Comparison of ENCODE assay signal across 27 mouse cellular contexts in genomic region chr12:86724300-86724699, GRCm38 (mm10). TPM values are rescaled to one million over a fixed set of nuclear protein-coding genes. Genes with fewer than 3 reads are reported as not detected.
DNase-seq lines count a peak whose midpoint lies in the region; ATAC-seq and TF ChIP-seq lines count a peak whose summit lies in the region.
"Had no signal": no experiment of that assay in that cellular context is flagged by ENCODE, and none has a peak within 500 bp of the region (broad histone marks: within the 10 kb centered on the region; RNA-seq: fewer than 3 reads in every experiment).

No protein-coding gene starts in this region.

- no peaks in the 10 kb centered on the region for H3K27me3 ChIP-seq in forebrain, embryonic 14.5 days (replicated peaks; ENCODE audit: control insufficient read depth, insufficient read depth, low read length)
- H3K27me3 ChIP-seq in forebrain, embryonic 10.5 days (ENCODE audit: poor library complexity, severe bottlenecking), result 0 out of 2 replicates have a peak, but pooled peaks cover 4% of the 10 kb centered on the region
- no peaks in the 10 kb centered on the region for H3K27me3 ChIP-seq in heart, embryonic 15.5 days
- H3K27me3 ChIP-seq in heart, embryonic 10.5 days (ENCODE audit: insufficient read depth, poor library complexity, severe bottlenecking), result no peaks in the 10 kb centered on the region
- H3K27me3 ChIP-seq in thymus, adult 2 months (ENCODE audit: control insufficient read depth, insufficient read depth, low read length), result no peaks in the 10 kb centered on the region
- H3K27me3 ChIP-seq: neural tube, embryonic 12.5 days; Patski had no signal

- DNase-seq in forebrain, embryonic 14.5 days (ENCODE audit: low spot score), result peak; percentile 49
- DNase-seq in forebrain, embryonic 10.5 days (ENCODE audit: extremely low spot score, low spot score), result no peak
- no peak for DNase-seq in heart, embryonic 10.5 days (ENCODE audit: low spot score)
- peak; percentile 30 for DNase-seq in thymus, postnatal 14 days
- no peak for DNase-seq in thymus, adult 2 months
- no peak for DNase-seq in kidney, adult 9 months
- DNase-seq: adrenal gland, postnatal 36 days; B cell, adult 2 months; gastrocnemius, postnatal 25 days; heart, postnatal 14 days; kidney, adult 18-20 months; layer of hippocampus, postnatal 36 days; lung, postnatal 4 days; midbrain, embryonic 14.5 days; right cerebral cortex, postnatal 14 days had no signal

- no peak overlapping the region for H3K27ac ChIP-seq in forebrain, embryonic 14.5 days (ENCODE audit: low read depth, low read length)
- no peak overlapping the region for H3K27ac ChIP-seq in forebrain, embryonic 10.5 days
- H3K27ac ChIP-seq in heart, embryonic 15.5 days, result no peak overlapping the region
- H3K27ac ChIP-seq in heart, embryonic 10.5 days, result no peak overlapping the region
- H3K27ac ChIP-seq in thymus, adult 2 months (ENCODE audit: control insufficient read depth, insufficient read depth, low read length), result no peak overlapping the region
- H3K27ac ChIP-seq: hindbrain, embryonic 14.5 days; kidney, postnatal 0 days; neural tube, embryonic 12.5 days had no signal

- H3K36me3 ChIP-seq in forebrain, embryonic 14.5 days (ENCODE audit: control insufficient read depth, insufficient read depth, low read length), result no peaks in the 10 kb centered on the region
- H3K36me3 ChIP-seq in forebrain, embryonic 10.5 days (replicated peaks), result peaks cover 11% of the 10 kb centered on the region; the same call in 1 of the 2 replicates
- no peaks in the 10 kb centered on the region for H3K36me3 ChIP-seq in heart, embryonic 15.5 days
- H3K36me3 ChIP-seq in heart, embryonic 10.5 days, result no peaks in the 10 kb centered on the region; the same call in 1 of the 2 replicates
- no peaks in the 10 kb centered on the region for H3K36me3 ChIP-seq in thymus, adult 2 months (ENCODE audit: control insufficient read depth, insufficient read depth, low read length)

- no peaks in the 10 kb centered on the region for H3K9me3 ChIP-seq in forebrain, embryonic 14.5 days (replicated peaks; ENCODE audit: control insufficient read depth, low read length)
- H3K9me3 ChIP-seq in forebrain, embryonic 10.5 days, result no peaks in the 10 kb centered on the region
- no peaks in the 10 kb centered on the region for H3K9me3 ChIP-seq in heart, embryonic 15.5 days (replicated peaks)
- H3K9me3 ChIP-seq in heart, embryonic 10.5 days, result no peaks in the 10 kb centered on the region
- H3K9me3 ChIP-seq: G1E; neural tube, embryonic 12.5 days had no signal

- ATAC-seq in forebrain, embryonic 14.5 days, result no peak
- ATAC-seq in heart, embryonic 15.5 days (replicated peaks; ENCODE audit: insufficient number of reproducible peaks, insufficient read depth, low FRiP score, low read depth), result no peak
- ATAC-seq: inflammation-experienced regulatory T-cells, adult 6 months; Patski had no signal

- TF ChIP-seq CTCF in thymus, adult 2 months (IDR thresholded peaks at IDR 0.05; ENCODE audit: borderline replicate concordance, control insufficient read depth, extremely low read depth, insufficient read depth, low read length, poor library complexity), result no peak

- WGBS in forebrain, embryonic 14.5 days, result 69% methylated on average over 2 of the region's 2 CpGs
- WGBS in forebrain, embryonic 10.5 days, result 84% methylated on average over 2 of the region's 2 CpGs
- 45% methylated on average over 2 of the region's 2 CpGs for WGBS in heart, embryonic 15.5 days
- WGBS in heart, embryonic 10.5 days, result 49% methylated on average over 2 of the region's 2 CpGs
- WGBS in thymus, adult 2 months, result 82% methylated on average over 2 of the region's 2 CpGs

- H3K4me2 ChIP-seq in forebrain, embryonic 14.5 days (ENCODE audit: low read length), result no peak overlapping the region
- 0 out of 2 replicates have a peak overlapping the region, but pooled peaks have one; percentile 96 for H3K4me2 ChIP-seq in heart, embryonic 15.5 days

- TF ChIP-seq POLR2A in thymus, adult 2 months (IDR thresholded peaks at IDR 0.05; ENCODE audit: control insufficient read depth, extremely low read depth, insufficient read depth, low read length, poor library complexity), result no peak

- no peaks in the 10 kb centered on the region for H3K4me1 ChIP-seq in forebrain, embryonic 14.5 days (ENCODE audit: control insufficient read depth, insufficient read depth, low read length)
- H3K4me1 ChIP-seq in forebrain, embryonic 10.5 days, result peaks cover 22% of the 10 kb centered on the region; the same call in 1 of the 2 replicates
- peaks cover 30% of the 10 kb centered on the region for H3K4me1 ChIP-seq in heart, embryonic 15.5 days (replicated peaks)
- H3K4me1 ChIP-seq in heart, embryonic 10.5 days, result peaks cover 37% of the 10 kb centered on the region
- H3K4me1 ChIP-seq in thymus, adult 2 months (replicated peaks; ENCODE audit: control insufficient read depth, insufficient read depth, low read length), result no peaks in the 10 kb centered on the region; the same call in 1 of the 2 replicates

- no peak overlapping the region for H3K4me3 ChIP-seq in forebrain, embryonic 14.5 days (ENCODE audit: low read depth, low read length)
- H3K4me3 ChIP-seq in forebrain, embryonic 10.5 days, result no peak overlapping the region
- no peak overlapping the region for H3K4me3 ChIP-seq in heart, embryonic 15.5 days
- H3K4me3 ChIP-seq in heart, embryonic 10.5 days, result no peak overlapping the region
- H3K4me3 ChIP-seq in thymus, adult 2 months (ENCODE audit: control insufficient read depth, insufficient read depth, low read length), result no peak overlapping the region
- H3K4me3 ChIP-seq: neural tube, embryonic 12.5 days had no signal

- H3K9ac ChIP-seq in forebrain, embryonic 14.5 days (ENCODE audit: low read length), result no peak overlapping the region
- H3K9ac ChIP-seq in heart, embryonic 15.5 days, result no peak overlapping the region
- H3K9ac ChIP-seq: hindbrain, embryonic 14.5 days; neural tube, embryonic 12.5 days had no signal

RNA-seq across cellular contexts. Expression of gene Angel1, which starts 2.0 kb away (rescaled TPM):
- polyA plus RNA-seq in forebrain, embryonic 14.5 days (2014; fragmentation: Nextera tagmentation; extraction: Ambion mirVana), result 7.6 and 9.1 TPM in 2 replicates
- polyA plus RNA-seq in forebrain, embryonic 10.5 days (2016; fragmentation: Nextera tagmentation; extraction: Ambion mirVana), result 15.2 and 15.8 TPM in 2 replicates
- 7.2 and 9.0 TPM in 2 replicates for polyA plus RNA-seq in heart, embryonic 15.5 days (2015; fragmentation: Nextera tagmentation; extraction: Ambion mirVana)
- polyA plus RNA-seq in heart, embryonic 10.5 days (2016; fragmentation: Nextera tagmentation; extraction: Ambion mirVana), result 11.4 and 12.1 TPM in 2 replicates
- 6.7 and 8.4 TPM in 2 replicates for polyA plus RNA-seq in thymus, adult 2 months (2012; rRNA removed)

RNA-seq across cellular contexts. Expression of gene Lrrc74a, which starts 9.9 kb away (rescaled TPM):
- polyA plus RNA-seq in forebrain, embryonic 14.5 days (2014; fragmentation: Nextera tagmentation; extraction: Ambion mirVana), result not detected in 2 replicates
- not detected in 2 replicates for polyA plus RNA-seq in forebrain, embryonic 10.5 days (2016; fragmentation: Nextera tagmentation; extraction: Ambion mirVana)
- polyA plus RNA-seq in heart, embryonic 15.5 days (2015; fragmentation: Nextera tagmentation; extraction: Ambion mirVana), result not detected in 2 replicates
- polyA plus RNA-seq in heart, embryonic 10.5 days (2016; fragmentation: Nextera tagmentation; extraction: Ambion mirVana), result not detected in 2 replicates
- polyA plus RNA-seq in thymus, adult 2 months (2012; rRNA removed), result 0.08 TPM in 1 of 2 replicates, not detected in the other
- polyA plus RNA-seq: G1E; hindbrain, embryonic 14.5 days; inflammation-experienced regulatory T-cells, adult 6 months; kidney, postnatal 0 days; large intestine, adult 2 months; limb, embryonic 11.5 days; liver, adult 2 months; liver, embryonic 16.5 days; lung, embryonic 16.5 days; midbrain, embryonic 14.5 days; neural tube, embryonic 12.5 days; Patski had no signal

RNA-seq across cellular contexts. Expression of gene Vash1, which starts 45.8 kb away (rescaled TPM):
- 25.2 and 31.7 TPM in 2 replicates for polyA plus RNA-seq in forebrain, embryonic 14.5 days (2014; fragmentation: Nextera tagmentation; extraction: Ambion mirVana)
- 13.6 and 15.6 TPM in 2 replicates for polyA plus RNA-seq in forebrain, embryonic 10.5 days (2016; fragmentation: Nextera tagmentation; extraction: Ambion mirVana)
- polyA plus RNA-seq in heart, embryonic 15.5 days (2015; fragmentation: Nextera tagmentation; extraction: Ambion mirVana), result 11.0 and 11.9 TPM in 2 replicates
- polyA plus RNA-seq in heart, embryonic 10.5 days (2016; fragmentation: Nextera tagmentation; extraction: Ambion mirVana), result 7.7 and 9.9 TPM in 2 replicates
- polyA plus RNA-seq in thymus, adult 2 months (2012; rRNA removed), result 3.0 and 3.7 TPM in 2 replicates
- polyA plus RNA-seq: G1E had no signal

Comparison
In these comparisons a context has a peak if more than half of its experiments do, and no peak if none do; other contexts are left out.
1. DNase-seq: peak in forebrain, embryonic 14.5 days (single experiment) and thymus, postnatal 14 days (single experiment); none in forebrain, embryonic 10.5 days (single experiment), heart, embryonic 10.5 days (single experiment), thymus, adult 2 months (single experiment) and kidney, adult 9 months (single experiment).